In the genomic region with DNA sequence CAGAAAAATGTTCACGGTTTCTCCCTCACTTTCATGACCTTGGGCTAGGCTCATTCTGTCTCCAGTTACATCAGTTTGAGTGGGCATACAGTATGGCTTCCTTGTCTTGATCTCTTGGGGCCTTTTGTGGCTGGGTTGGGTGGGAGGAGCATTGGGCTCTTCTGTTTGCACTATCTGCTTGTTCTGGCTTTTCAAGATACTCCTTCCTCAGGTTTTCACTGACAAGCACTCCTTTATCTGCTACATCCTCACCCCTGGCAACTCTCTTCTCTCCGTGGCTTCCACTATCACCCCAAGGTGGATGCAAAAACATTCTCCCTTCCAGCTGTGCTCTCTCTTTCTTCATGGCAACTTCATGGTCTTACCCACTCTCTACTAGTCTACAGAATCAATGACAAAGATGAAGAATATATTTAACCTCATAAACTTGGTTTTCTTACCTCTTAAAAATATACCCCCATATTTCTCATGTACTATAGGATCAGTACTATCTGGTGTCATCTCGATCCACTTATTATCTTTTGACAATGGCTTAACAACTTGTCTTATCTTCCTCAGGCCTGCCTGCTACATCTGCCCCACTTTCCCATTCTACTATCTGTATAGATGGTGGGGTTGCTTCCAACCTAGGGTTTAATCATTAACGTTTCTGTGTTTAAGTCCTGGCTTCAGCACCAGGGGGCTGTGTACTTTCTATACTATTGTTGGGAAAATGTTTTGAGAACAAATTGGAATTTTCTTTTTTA, we compare ENCODE assay signal across 21 mouse cellular contexts. TPM values are rescaled to one million over a fixed set of nuclear protein-coding genes. Genes with fewer than 3 reads are reported as not detected.
DNase-seq lines count a peak whose midpoint lies in the region; ATAC-seq lines count a peak whose summit lies in the region.
"Had no signal": no experiment of that assay in that cellular context is flagged by ENCODE, and none has a peak within 500 bp of the region (broad histone marks: within the 10 kb centered on the region; RNA-seq: fewer than 3 reads in every experiment).

No protein-coding gene starts in this region.

- no peaks in the 10 kb centered on the region for H3K9me3 ChIP-seq in liver, embryonic 13.5 days (replicated peaks)
- H3K9me3 ChIP-seq: heart, embryonic 10.5 days; hindbrain, embryonic 15.5 days; midbrain, embryonic 12.5 days had no signal

- WGBS in liver, embryonic 13.5 days (ENCODE audit: insufficient replicate concordance) = 33% methylated on average over 4 of the region's 4 CpGs

- H3K4me3 ChIP-seq in liver, embryonic 13.5 days (replicated peaks) = no peak overlapping the region
- H3K4me3 ChIP-seq: heart, embryonic 10.5 days; hindbrain, embryonic 15.5 days; midbrain, embryonic 12.5 days had no signal

- peak; percentile 37 for DNase-seq in heart, adult 11 months
- DNase-seq in heart, adult 18-20 months = no peak
- DNase-seq in liver, embryonic 13.5 days = peak; percentile 38
- DNase-seq in kidney, postnatal 4 days = no peak
- DNase-seq in right cerebral cortex, postnatal 10 days (ENCODE audit: low spot score in 2 of 2) = no peak
- no peak for DNase-seq in thymus, adult 18-20 months
- DNase-seq: adrenal gland, postnatal 10 days; cerebellum, adult 2 months; cerebellum, postnatal 25 days; kidney, postnatal 10 days; layer of hippocampus, postnatal 36 days; lung, postnatal 10 days; right cerebral cortex, postnatal 14 days; spleen, adult 18-20 months; thymus, postnatal 14 days had no signal

- no peak overlapping the region for H3K9ac ChIP-seq in liver, embryonic 13.5 days
- H3K9ac ChIP-seq: hindbrain, embryonic 15.5 days; midbrain, embryonic 12.5 days had no signal

- no peaks in the 10 kb centered on the region for H3K27me3 ChIP-seq in liver, embryonic 13.5 days
- H3K27me3 ChIP-seq: hindbrain, embryonic 15.5 days; midbrain, embryonic 12.5 days had no signal

- ATAC-seq in erythroblast, adult 5-6 weeks (replicated peaks; ENCODE audit: low FRiP score, poor library complexity, severe bottlenecking) = 0 out of 2 replicates have a peak, but pooled peaks have one; percentile 32
- ATAC-seq in liver, embryonic 13.5 days (ENCODE audit: low read depth) = peak; percentile 88
- ATAC-seq in megakaryocyte-erythroid progenitor cell, adult 5-6 weeks (replicated peaks; ENCODE audit: low FRiP score, low TSS enrichment, poor library complexity, severe bottlenecking) = peak; percentile 76
- ATAC-seq: CD4-positive, CD25-positive, alpha-beta regulatory T cell, adult 4 months had no signal

- H3K27ac ChIP-seq in liver, embryonic 13.5 days = peak overlapping the region; percentile 34; the same call in 1 of the 2 replicates
- H3K27ac ChIP-seq: heart, embryonic 10.5 days; hindbrain, embryonic 15.5 days; midbrain, embryonic 12.5 days had no signal

- peaks cover 34% of the 10 kb centered on the region for H3K4me1 ChIP-seq in liver, embryonic 13.5 days (replicated peaks)
- H3K4me1 ChIP-seq: hindbrain, embryonic 15.5 days; midbrain, embryonic 12.5 days had no signal

- no peaks in the 10 kb centered on the region for H3K36me3 ChIP-seq in liver, embryonic 13.5 days
- H3K36me3 ChIP-seq: heart, embryonic 10.5 days; hindbrain, embryonic 15.5 days; midbrain, embryonic 12.5 days had no signal

- no peak overlapping the region for H3K4me2 ChIP-seq in liver, embryonic 13.5 days
- H3K4me2 ChIP-seq: hindbrain, embryonic 15.5 days; midbrain, embryonic 12.5 days had no signal

RNA-seq across cellular contexts. Expression of gene Il1rl2, which starts 27.9 kb away (rescaled TPM):
- under 1 TPM; 0.55 to 0.87 TPM for total RNA-seq in heart, adult 18-20 months (2021)
- 0.19 and 3.6 TPM in 2 replicates for total RNA-seq in erythroblast, adult 5-6 weeks (2015; ENCODE audit: low replicate concordance)
- 4.2 and 5.2 TPM in 2 replicates for total RNA-seq in erythroblast, adult 5-6 weeks (2017; ENCODE audit: low replicate concordance)
- polyA plus RNA-seq in liver, embryonic 13.5 days (2015; fragmentation: Nextera tagmentation; extraction: Ambion mirVana) = 1.4 and 1.8 TPM in 2 replicates
- total RNA-seq in megakaryocyte-erythroid progenitor cell, adult 5-6 weeks (2014; fragmentation: Nextera tagmentation) = 2.6 and 6.3 TPM in 2 replicates
- 1.2 and 6.3 TPM in 2 replicates for total RNA-seq in megakaryocyte-erythroid progenitor cell, adult 5-6 weeks (2017)

Comparison
In these comparisons a context has a peak if more than half of its experiments do, and no peak if none do; other contexts are left out.
1. DNase-seq: peak in heart, adult 11 months (single experiment) and liver, embryonic 13.5 days (single experiment); none in heart, adult 18-20 months (0 of 2), kidney, postnatal 4 days (0 of 2), right cerebral cortex, postnatal 10 days (0 of 2) and thymus, adult 18-20 months (0 of 2).
2. ATAC-seq: peak in every context shown above with its lines; median percentile 88 in liver, embryonic 13.5 days; 76 in megakaryocyte-erythroid progenitor cell, adult 5-6 weeks; 32 in erythroblast, adult 5-6 weeks.